In the genomic region with DNA sequence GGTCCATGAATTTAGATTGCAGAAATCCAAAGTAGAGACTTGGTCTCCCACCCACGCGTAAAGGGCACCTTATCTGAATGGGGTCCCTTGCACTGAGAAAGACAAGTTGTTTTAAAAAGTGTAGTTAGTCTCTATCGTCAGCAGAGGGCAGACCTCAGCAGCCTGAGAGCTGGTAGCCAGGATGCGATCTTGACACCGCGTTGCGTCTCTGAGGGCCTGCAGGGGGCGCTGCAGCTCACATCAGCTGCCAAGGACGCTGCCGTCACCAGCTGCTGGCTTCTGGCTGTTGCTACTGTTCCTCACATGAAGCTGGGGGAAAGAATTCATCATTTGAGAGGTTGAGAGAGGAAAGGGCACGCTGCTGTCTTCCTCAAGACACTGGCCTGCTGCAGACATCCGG, we compare ENCODE assay signal across 8 mouse cellular contexts. TPM values are rescaled to one million over a fixed set of nuclear protein-coding genes. Genes with fewer than 3 reads are reported as not detected.
DNase-seq lines count a peak whose midpoint lies in the region; ATAC-seq and TF ChIP-seq lines count a peak whose summit lies in the region.

No protein-coding gene starts in this region.

- H3K4me2 ChIP-seq in forebrain, embryonic 12.5 days: no peak overlapping the region
- no peak overlapping the region for H3K4me2 ChIP-seq in intestine, embryonic 16.5 days (ENCODE audit: low read depth, low read length)
- no peak overlapping the region for H3K4me2 ChIP-seq in midbrain, embryonic 11.5 days

- no peak overlapping the region for H3K4me3 ChIP-seq in forebrain, embryonic 10.5 days
- no peak overlapping the region for H3K4me3 ChIP-seq in forebrain, embryonic 12.5 days (replicated peaks)
- no peak overlapping the region for H3K4me3 ChIP-seq in intestine, embryonic 16.5 days (ENCODE audit: low read length)
- H3K4me3 ChIP-seq in midbrain, embryonic 11.5 days (ENCODE audit: low read depth, low read length): no peak overlapping the region
- no peak overlapping the region for H3K4me3 ChIP-seq in small intestine, adult 2 months (ENCODE audit: low read depth, low read length)

- ATAC-seq in forebrain, embryonic 12.5 days (ENCODE audit: low FRiP score): no peak
- ATAC-seq in granulocyte monocyte progenitor cell, adult 5-6 weeks (replicated peaks; ENCODE audit: poor library complexity, severe bottlenecking): peak; percentile 98
- ATAC-seq in intestine, embryonic 16.5 days: peak; percentile 70; the same call in 1 of the 2 replicates
- ATAC-seq in midbrain, embryonic 11.5 days (ENCODE audit: low FRiP score): 0 out of 2 replicates have a peak, but pooled peaks have one; percentile 44

- no peaks in the 10 kb centered on the region for H3K4me1 ChIP-seq in forebrain, embryonic 10.5 days
- H3K4me1 ChIP-seq in forebrain, embryonic 12.5 days: no peaks in the 10 kb centered on the region
- H3K4me1 ChIP-seq in intestine, embryonic 16.5 days (ENCODE audit: control insufficient read depth, insufficient read depth, low read length): 0 out of 2 replicates have a peak, but pooled peaks cover 2% of the 10 kb centered on the region
- no peaks in the 10 kb centered on the region for H3K4me1 ChIP-seq in midbrain, embryonic 11.5 days (ENCODE audit: control insufficient read depth, insufficient read depth, low read length)
- no peaks in the 10 kb centered on the region for H3K4me1 ChIP-seq in small intestine, adult 2 months (ENCODE audit: control insufficient read depth, insufficient read depth, insufficient read length, low read length)

- H3K36me3 ChIP-seq in forebrain, embryonic 10.5 days (replicated peaks): no peaks in the 10 kb centered on the region
- no peaks in the 10 kb centered on the region for H3K36me3 ChIP-seq in forebrain, embryonic 12.5 days (replicated peaks)
- H3K36me3 ChIP-seq in intestine, embryonic 16.5 days (ENCODE audit: control insufficient read depth, insufficient read depth, low read length): no peaks in the 10 kb centered on the region
- H3K36me3 ChIP-seq in midbrain, embryonic 11.5 days (ENCODE audit: control insufficient read depth, insufficient read depth, low read length): no peaks in the 10 kb centered on the region
- no peaks in the 10 kb centered on the region for H3K36me3 ChIP-seq in small intestine, adult 2 months (ENCODE audit: control insufficient read depth, insufficient read depth, low read length)

- intact Hi-C loops in left cerebral cortex, postnatal 14 days (cut with DNase I): loop anchor here (2.0 to 5.0 kb wide), 3 partner anchors 361 to 446 kb away; no protein-coding TSS in a partner anchor

- TF ChIP-seq POLR2A in small intestine, adult 2 months (IDR thresholded peaks at IDR 0.05; ENCODE audit: low read depth, low read length): no peak

- H3K27me3 ChIP-seq in forebrain, embryonic 10.5 days (ENCODE audit: poor library complexity, severe bottlenecking): no peaks in the 10 kb centered on the region
- H3K27me3 ChIP-seq in forebrain, embryonic 12.5 days: no peaks in the 10 kb centered on the region
- H3K27me3 ChIP-seq in intestine, embryonic 16.5 days (replicated peaks; ENCODE audit: control insufficient read depth, insufficient read depth, low read length): no peaks in the 10 kb centered on the region
- H3K27me3 ChIP-seq in midbrain, embryonic 11.5 days (ENCODE audit: control insufficient read depth, insufficient read depth, low read length): no peaks in the 10 kb centered on the region
- H3K27me3 ChIP-seq in small intestine, adult 2 months (ENCODE audit: control insufficient read depth, insufficient read depth, low read length): no peaks in the 10 kb centered on the region

- H3K27ac ChIP-seq in forebrain, embryonic 10.5 days: no peak overlapping the region
- no peak overlapping the region for H3K27ac ChIP-seq in forebrain, embryonic 12.5 days
- H3K27ac ChIP-seq in intestine, embryonic 16.5 days (ENCODE audit: low read length): no peak overlapping the region
- H3K27ac ChIP-seq in midbrain, embryonic 11.5 days (ENCODE audit: low read depth, low read length): no peak overlapping the region
- H3K27ac ChIP-seq in small intestine, adult 2 months (ENCODE audit: insufficient read depth, low read depth, low read length): no peak overlapping the region

- H3K9me3 ChIP-seq in forebrain, embryonic 10.5 days: no peaks in the 10 kb centered on the region
- H3K9me3 ChIP-seq in forebrain, embryonic 12.5 days: no peaks in the 10 kb centered on the region
- H3K9me3 ChIP-seq in intestine, embryonic 16.5 days (ENCODE audit: control insufficient read depth, low read length): no peaks in the 10 kb centered on the region
- no peaks in the 10 kb centered on the region for H3K9me3 ChIP-seq in midbrain, embryonic 11.5 days (ENCODE audit: control insufficient read depth, low read length)

- WGBS in forebrain, embryonic 10.5 days: 17% methylated on average over 12 of the region's 12 CpGs
- 16% methylated on average over 12 of the region's 12 CpGs for WGBS in forebrain, embryonic 12.5 days
- 9% methylated on average over 12 of the region's 12 CpGs for WGBS in intestine, embryonic 16.5 days
- 13% methylated on average over 12 of the region's 12 CpGs for WGBS in midbrain, embryonic 11.5 days
- WGBS in small intestine, adult 2 months: 8% methylated on average over 12 of the region's 12 CpGs

- no peak overlapping the region for H3K9ac ChIP-seq in forebrain, embryonic 12.5 days
- no peak overlapping the region for H3K9ac ChIP-seq in intestine, embryonic 16.5 days (ENCODE audit: low read depth, low read length)
- H3K9ac ChIP-seq in midbrain, embryonic 11.5 days (ENCODE audit: low read length): no peak overlapping the region

- peak; percentile 85 for DNase-seq in forebrain, embryonic 10.5 days (ENCODE audit: extremely low spot score, low spot score)
- DNase-seq in embryo, embryonic 10.5 days (ENCODE audit: low spot score): peak; percentile 97
- peak; percentile 94 for DNase-seq in left cerebral cortex, postnatal 14 days (ENCODE audit: low spot score in 2 of 2)
- DNase-seq in midbrain, embryonic 11.5 days (ENCODE audit: low spot score, missing footprints): peak; percentile 98

- TF ChIP-seq CTCF in small intestine, adult 2 months (IDR thresholded peaks at IDR 0.05; ENCODE audit: extremely low read depth, insufficient read length, insufficient replicate concordance, low read depth, low read length): peak; percentile 100

RNA-seq across cellular contexts. Expression of gene Dtnbp1, which starts 28.9 kb away (rescaled TPM):
- polyA plus RNA-seq in forebrain, embryonic 10.5 days (2016; fragmentation: Nextera tagmentation; extraction: Ambion mirVana): 81.8 and 89.4 TPM in 2 replicates
- polyA plus RNA-seq in forebrain, embryonic 12.5 days (2016; fragmentation: Nextera tagmentation; extraction: Ambion mirVana): 86.7 and 87.1 TPM in 2 replicates
- 96.7 and 119 TPM in 2 replicates for total RNA-seq in granulocyte monocyte progenitor cell, adult 5-6 weeks (2014; fragmentation: Nextera tagmentation)
- total RNA-seq in granulocyte monocyte progenitor cell, adult 5-6 weeks (2017): 78.5 and 90.6 TPM in 2 replicates
- 64.3 and 64.9 TPM in 2 replicates for polyA plus RNA-seq in intestine, embryonic 16.5 days (2015; fragmentation: Nextera tagmentation; extraction: Ambion mirVana)
- 10 to 100 TPM; 78.9 to 89.5 TPM for total RNA-seq in left cerebral cortex, postnatal 14 days (2021)
- 68.9 and 69.5 TPM in 2 replicates for polyA plus RNA-seq in midbrain, embryonic 11.5 days (2014; fragmentation: Nextera tagmentation; extraction: Ambion mirVana)
- 14.3 and 31.7 TPM in 2 replicates for polyA plus RNA-seq in small intestine, adult 2 months (2012; rRNA removed)

RNA-seq across cellular contexts. Expression of gene Gm9817, which starts 47.7 kb away (rescaled TPM):
- not detected in 2 replicates for polyA plus RNA-seq in forebrain, embryonic 10.5 days (2016; fragmentation: Nextera tagmentation; extraction: Ambion mirVana)
- polyA plus RNA-seq in forebrain, embryonic 12.5 days (2016; fragmentation: Nextera tagmentation; extraction: Ambion mirVana): not detected in 2 replicates
- total RNA-seq in granulocyte monocyte progenitor cell, adult 5-6 weeks (2014; fragmentation: Nextera tagmentation): not detected in 2 replicates
- not detected in 2 replicates for total RNA-seq in granulocyte monocyte progenitor cell, adult 5-6 weeks (2017)
- polyA plus RNA-seq in intestine, embryonic 16.5 days (2015; fragmentation: Nextera tagmentation; extraction: Ambion mirVana): not detected in 2 replicates
- total RNA-seq in left cerebral cortex, postnatal 14 days (2021): under 1 TPM in 1 of 2 experiments, not detected in 1; 0.13 TPM
- polyA plus RNA-seq in midbrain, embryonic 11.5 days (2014; fragmentation: Nextera tagmentation; extraction: Ambion mirVana): 0.14 TPM in 1 of 2 replicates, not detected in the other
- 0.06 and 0.08 TPM in 2 replicates for polyA plus RNA-seq in small intestine, adult 2 months (2012; rRNA removed)
